Mouse (Mus musculus) ZHBTc4 (cell line): ENCODE measurements at regions not wholly inside any gene's neighbourhood (a gene's known extent, or its start where the extent isn't known, plus 50 kb on each side); places are given as distances from the start of the nearest gene placed in this dataset.
"Not testable (repeated sequence)": the region's sequence is repeated elsewhere in the genome, so short reads cannot be mapped to it uniquely, and the experiment has no call there.

ENCODE experiments used
- DNase-seq: peaks from one replicate; pipeline ENCODE4 v3.0.0-alpha.2; 2011; ENCODE audit warnings: low read depth, low spot score

- DNase-seq, result no peak
Observed at GRCm38 (mm10) chr8:90056331-90056730, 291.8 kb downstream of the Tox3 start.

GRCm38 (mm10) chr8:90046779-90047178 is 301.4 kb downstream of the Tox3 start:
- no peak for DNase-seq

GRCm38 (mm10) chr8:90036436-90036835 is 311.7 kb downstream of the Tox3 start:
- no peak for DNase-seq

GRCm38 (mm10) chr8:90032572-90032971 is 315.6 kb downstream of the Tox3 start:
- DNase-seq, result no peak

GRCm38 (mm10) chr8:90031220-90031619 is 316.9 kb downstream of the Tox3 start:
- DNase-seq, result peak; percentile 29

DNA sequence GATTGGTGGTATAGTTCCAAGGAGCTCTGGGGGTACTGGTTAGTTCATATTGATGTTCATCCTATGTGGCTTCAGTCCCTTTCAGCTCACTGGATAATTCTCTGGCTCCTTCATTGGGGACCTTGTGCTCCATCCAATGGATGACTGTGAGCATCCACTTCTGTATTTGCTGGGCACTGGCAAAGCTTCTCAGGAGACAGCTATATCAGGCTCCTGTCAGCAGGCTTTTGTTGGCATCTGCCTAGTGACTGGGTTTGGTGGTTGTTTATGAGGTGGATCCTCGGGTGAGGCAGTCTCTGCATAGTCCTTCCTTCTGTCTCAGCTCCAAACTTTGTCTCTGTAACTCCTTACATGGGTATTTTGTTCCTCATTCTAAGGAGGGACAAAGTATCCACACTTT is 330.2 kb downstream of the Tox3 start:
- not testable (repeated sequence) for DNase-seq

DNA sequence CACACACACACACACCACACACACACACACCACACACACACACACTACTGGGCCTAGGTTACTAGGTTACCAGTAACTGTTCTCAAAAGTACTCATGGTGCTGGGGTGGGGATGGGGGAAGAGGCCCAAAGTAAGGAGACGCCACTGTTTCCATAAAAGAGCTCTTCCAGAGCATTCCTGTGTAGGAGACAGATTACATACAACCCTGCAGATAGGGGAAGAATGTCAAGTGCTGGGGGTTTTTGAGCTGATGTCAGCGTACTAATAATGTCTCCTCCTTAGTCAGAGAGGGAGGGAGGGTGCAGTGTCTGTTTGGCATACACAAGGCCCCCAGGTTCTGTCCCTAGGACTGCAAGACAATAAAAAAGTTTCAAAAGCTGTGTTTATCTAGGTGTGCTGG is 334.4 kb downstream of the Tox3 start:
- DNase-seq, result no peak

DNA sequence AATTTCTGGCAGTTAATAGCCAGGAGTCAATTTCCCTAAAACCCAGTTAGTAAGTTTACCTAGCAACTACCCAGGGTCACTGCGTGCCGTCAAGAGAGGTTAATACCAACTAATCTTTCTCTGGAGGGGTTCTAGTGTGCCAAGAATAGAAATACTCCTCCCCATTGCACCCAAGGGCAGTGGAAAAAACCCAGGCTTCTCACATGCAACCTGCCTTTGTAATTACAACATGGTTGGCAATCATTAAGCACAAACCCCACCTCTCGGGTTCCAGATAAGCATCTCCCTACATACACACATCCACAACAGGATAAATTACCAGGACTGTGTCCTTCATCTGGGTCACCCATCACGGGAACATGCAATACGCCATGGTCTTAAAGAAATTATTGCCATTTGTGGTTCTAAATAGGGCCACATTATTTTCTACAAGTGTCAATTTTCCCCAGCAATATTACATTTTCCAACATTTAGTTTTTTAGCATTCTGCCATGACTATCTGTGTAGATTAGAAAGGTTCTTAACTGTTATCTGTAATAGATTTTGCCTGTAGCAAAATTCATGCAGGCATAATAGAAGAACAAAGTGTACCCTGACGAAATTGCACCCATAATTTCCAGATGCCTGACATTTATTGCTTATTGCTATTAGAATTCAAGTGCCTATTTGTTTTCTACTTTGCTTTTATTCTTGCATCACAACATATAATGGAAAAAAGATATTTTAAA is 336.3 kb downstream of the Tox3 start:
- DNase-seq, result no peak

DNA sequence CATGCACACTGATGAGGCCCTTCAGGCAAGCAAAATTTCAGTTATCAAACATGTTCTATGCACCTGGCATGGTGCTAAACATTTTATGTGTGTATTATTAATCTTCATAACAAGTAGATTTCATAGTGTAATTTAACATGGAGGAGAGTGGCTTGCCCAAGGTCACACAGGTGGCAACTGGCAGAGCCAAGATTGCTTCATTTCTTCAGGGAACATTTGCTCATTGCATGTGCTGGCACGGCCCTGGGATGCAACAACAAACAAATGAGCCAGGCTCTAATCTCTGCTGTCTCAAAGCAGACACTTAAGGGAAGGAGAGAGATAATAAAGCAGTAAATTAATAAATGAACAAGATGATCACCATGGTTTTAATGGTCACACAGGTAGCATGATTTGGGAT is 338.7 kb downstream of the Tox3 start:
- DNase-seq, result no peak

- DNase-seq, result peak; percentile 87
Observed at GRCm38 (mm10) chr8:90000899-90001640, 347.1 kb downstream of the Tox3 start.

DNA sequence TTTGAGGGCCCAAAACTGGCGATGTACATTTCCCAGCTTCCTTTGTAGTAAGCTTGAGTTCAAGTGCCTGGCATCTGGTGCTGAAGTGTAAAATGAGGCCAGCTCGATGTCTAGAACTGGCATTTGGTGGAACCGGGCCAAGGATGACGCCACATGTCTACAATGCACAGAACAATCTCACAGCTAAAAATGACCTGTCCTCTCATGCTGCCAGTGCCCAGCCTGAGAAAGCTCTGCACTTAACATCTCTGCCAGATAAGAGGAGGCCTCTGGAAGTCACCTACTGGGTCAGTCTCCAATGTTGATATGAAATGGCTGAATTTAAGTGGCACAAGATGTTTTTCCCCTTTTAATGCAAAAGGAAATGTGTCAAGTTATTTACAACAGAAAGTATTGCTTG is 354.4 kb downstream of the Tox3 start:
- no peak for DNase-seq

- DNase-seq, result peak; percentile 36
Observed at GRCm38 (mm10) chr8:89983859-89984258, 364.3 kb downstream of the Tox3 start.

- DNase-seq, result no peak
Observed at GRCm38 (mm10) chr8:89982551-89982950, 365.6 kb downstream of the Tox3 start.

DNA sequence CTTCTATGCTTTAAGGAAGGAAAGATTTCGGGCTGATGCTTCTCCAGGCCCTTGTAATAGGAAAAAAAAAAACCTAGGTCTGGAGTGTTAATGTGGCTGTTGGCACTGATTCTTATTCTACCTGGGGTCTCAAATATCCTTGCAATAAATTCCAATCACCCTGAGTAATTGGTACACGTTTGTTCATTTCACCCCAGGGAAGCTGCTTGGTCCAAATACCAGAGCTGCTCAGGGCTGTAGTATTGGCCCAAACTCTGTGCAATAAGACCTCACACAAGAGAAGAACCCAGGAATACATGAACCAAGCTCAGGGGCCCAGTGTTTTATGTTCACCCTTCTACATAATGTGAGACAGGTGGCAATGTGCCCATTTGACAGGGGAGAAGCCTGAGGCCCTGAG is 366.8 kb downstream of the Tox3 start:
- DNase-seq, result no peak

GRCm38 (mm10) chr8:89980441-89980840 is 367.7 kb downstream of the Tox3 start:
- no peak for DNase-seq

GRCm38 (mm10) chr8:89962799-89963198 is 385.3 kb downstream of the Tox3 start:
- DNase-seq, result no peak

DNA sequence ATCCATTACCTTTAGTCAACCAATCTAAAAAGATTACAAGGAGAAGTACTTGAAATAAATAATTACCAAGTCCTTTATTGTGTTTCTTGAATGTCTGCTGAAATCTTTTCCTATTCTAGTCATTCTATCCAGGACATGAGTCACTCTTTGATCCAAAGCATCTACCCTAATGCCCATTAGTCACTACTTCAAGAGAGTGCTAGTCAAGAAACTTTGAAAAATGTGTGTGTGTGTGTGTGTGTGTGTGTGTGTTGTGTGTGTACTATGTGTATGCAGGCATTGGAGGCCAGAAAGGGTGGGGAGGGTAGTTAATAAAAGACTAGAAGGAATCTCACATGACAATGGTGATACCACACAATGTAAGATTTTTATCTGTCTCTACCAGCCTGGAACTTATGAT is 390.7 kb downstream of the Tox3 start:
- DNase-seq, result no peak

- no peak for DNase-seq
Observed at GRCm38 (mm10) chr8:89956482-89957020, 391.6 kb downstream of the Tox3 start.

DNA sequence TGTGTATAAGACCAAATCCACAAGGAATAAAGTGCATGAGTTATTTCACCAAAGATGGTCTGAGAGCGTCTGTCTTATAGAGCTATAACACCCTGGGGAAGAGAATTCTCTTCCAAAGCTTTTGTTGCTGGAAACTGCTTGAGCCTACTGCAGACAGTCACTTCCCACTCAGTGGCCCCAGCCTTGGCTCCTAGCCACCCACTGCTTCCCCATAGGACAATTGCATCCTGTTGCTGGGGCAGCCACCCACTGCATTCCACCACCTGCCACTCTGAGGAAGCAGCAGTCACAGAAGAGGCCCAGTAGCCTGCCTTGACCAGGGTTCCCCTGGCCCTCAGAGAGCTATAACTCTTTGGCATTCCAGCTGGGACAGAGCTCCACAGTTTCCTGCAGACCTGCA is 409.3 kb downstream of the Tox3 start:
- no peak for DNase-seq

DNA sequence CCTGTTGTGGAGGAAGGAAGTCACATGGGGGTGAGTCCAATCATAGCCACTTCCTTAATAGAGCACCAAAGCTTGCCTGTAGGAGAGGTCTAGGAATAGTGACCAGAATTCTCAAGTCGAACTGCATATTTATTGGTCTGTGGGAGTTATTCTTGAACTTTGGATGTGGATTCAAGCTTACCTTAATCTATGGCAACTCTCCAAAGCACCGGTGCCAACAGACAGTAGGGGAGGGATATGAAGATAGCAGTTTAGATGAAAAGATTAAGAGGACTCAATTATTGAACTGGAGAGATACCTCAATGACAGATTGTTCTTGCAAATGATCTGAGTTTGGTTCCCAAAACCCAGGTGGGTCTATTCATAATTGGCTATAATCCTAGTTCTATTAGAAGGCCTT is 413.6 kb downstream of the Tox3 start:
- DNase-seq, result no peak

DNA sequence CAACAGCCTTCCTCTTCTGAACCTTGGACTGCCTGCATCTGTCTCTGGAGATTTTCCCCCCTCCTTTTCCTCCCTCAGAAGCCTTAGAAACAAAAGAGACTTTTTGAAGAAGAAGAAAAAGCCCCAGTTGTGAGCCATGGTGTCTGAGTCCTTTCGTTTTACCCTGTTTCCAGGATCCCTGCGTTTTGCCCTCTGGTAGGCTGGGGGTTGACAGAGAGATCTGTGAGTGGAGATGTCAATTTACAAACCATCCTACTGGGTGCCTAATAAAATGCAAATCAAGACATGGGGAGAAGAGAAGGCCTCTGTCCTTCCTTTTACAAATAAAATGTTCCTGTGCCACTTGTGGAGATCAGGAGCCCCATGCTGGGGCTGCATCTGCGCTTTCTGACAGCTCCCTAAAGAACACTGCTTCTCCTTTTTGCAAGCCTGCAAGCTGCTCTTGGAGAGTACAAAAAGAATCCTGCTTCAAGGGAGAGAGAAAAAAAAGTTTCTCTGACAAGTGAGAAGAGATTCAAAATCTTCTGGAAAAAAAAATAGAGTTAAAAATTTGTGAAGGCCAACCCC is 421.4 kb downstream of the Tox3 start:
- DNase-seq, result no peak

DNA sequence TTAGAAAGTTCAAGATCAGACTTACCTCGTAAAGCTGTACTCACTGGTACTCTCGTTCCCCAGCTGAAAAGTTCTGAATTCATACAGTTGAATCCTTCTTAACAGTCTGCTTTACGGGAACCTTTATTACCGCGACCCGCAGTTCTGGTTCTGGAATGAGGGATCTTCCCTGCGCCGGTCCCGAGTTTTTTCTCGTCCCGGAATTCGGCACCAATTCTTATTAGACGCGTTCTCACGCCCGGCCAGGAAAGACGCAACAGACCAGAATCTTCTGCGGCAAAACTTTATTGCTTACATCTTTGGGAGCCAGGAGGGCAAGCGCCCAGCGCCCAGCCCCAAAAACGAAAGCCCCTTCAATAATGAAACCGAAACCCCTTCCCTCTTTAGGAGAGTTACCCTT is 423.4 kb downstream of the Tox3 start:
- DNase-seq, result not testable (repeated sequence)

- DNase-seq, result no peak
Observed at GRCm38 (mm10) chr8:89914076-89914475, 434.1 kb downstream of the Tox3 start.
